Comparison of ENCODE assay signal across 10 mouse cellular contexts in genomic region chr4:153017816-153018137, GRCm38 (mm10).
DNase-seq lines count a peak whose midpoint lies in the region; ATAC-seq and TF ChIP-seq lines count a peak whose summit lies in the region.
"Had no signal": no experiment of that assay in that cellular context is flagged by ENCODE, and none has a peak within 500 bp of the region (broad histone marks: within the 10 kb centered on the region; RNA-seq: fewer than 3 reads in every experiment).

No protein-coding gene starts in this region.

- peak; percentile 33; the same call in 1 of the 2 replicates for ATAC-seq in forebrain, embryonic 11.5 days (replicated peaks; ENCODE audit: low FRiP score)
- ATAC-seq in forebrain, embryonic 13.5 days = no peak
- ATAC-seq in midbrain, embryonic 11.5 days (ENCODE audit: low FRiP score) = no peak

- no peak overlapping the region for H3K27ac ChIP-seq in forebrain, embryonic 11.5 days (ENCODE audit: low read depth, low read length)
- peak overlapping the region; percentile 84 for H3K27ac ChIP-seq in forebrain, embryonic 13.5 days
- H3K27ac ChIP-seq in midbrain, embryonic 11.5 days (ENCODE audit: low read depth, low read length) = peak overlapping the region; percentile 7; the same call in 1 of the 2 replicates
- H3K27ac ChIP-seq in cerebellum, adult 2 months (ENCODE audit: insufficient read depth, low read length) = no peak overlapping the region
- H3K27ac ChIP-seq: limb, embryonic 12.5 days had no signal

- no peak overlapping the region for H3K9ac ChIP-seq in forebrain, embryonic 11.5 days (ENCODE audit: low read length)
- H3K9ac ChIP-seq in forebrain, embryonic 13.5 days = peak overlapping the region; percentile 3; the same call in 1 of the 2 replicates
- no peak overlapping the region for H3K9ac ChIP-seq in midbrain, embryonic 11.5 days (ENCODE audit: low read length)
- H3K9ac ChIP-seq: limb, embryonic 12.5 days; lung, embryonic 14.5 days had no signal

- H3K27me3 ChIP-seq in forebrain, embryonic 11.5 days (ENCODE audit: control insufficient read depth, insufficient read depth, low read length) = no peaks in the 10 kb centered on the region
- no peaks in the 10 kb centered on the region for H3K27me3 ChIP-seq in forebrain, embryonic 13.5 days
- no peaks in the 10 kb centered on the region for H3K27me3 ChIP-seq in midbrain, embryonic 11.5 days (ENCODE audit: control insufficient read depth, insufficient read depth, low read length)
- H3K27me3 ChIP-seq in cerebellum, adult 2 months (ENCODE audit: control insufficient read depth, insufficient read depth, low read length) = no peaks in the 10 kb centered on the region
- H3K27me3 ChIP-seq: limb, embryonic 12.5 days had no signal

- no peak for TF ChIP-seq POLR2A in cerebellum, adult 2 months (IDR thresholded peaks at IDR 0.05; ENCODE audit: borderline replicate concordance, insufficient read depth, low read length)

- TF ChIP-seq CTCF in cerebellum, adult 2 months (IDR thresholded peaks at IDR 0.05; ENCODE audit: borderline replicate concordance, insufficient read depth, low read depth, low read length) = no peak

- peaks cover 4% of the 10 kb centered on the region; the same call in 1 of the 2 replicates for H3K4me1 ChIP-seq in forebrain, embryonic 11.5 days (replicated peaks; ENCODE audit: control insufficient read depth, insufficient read depth, low read length)
- H3K4me1 ChIP-seq in forebrain, embryonic 13.5 days = peaks cover 19% of the 10 kb centered on the region
- peaks cover 7% of the 10 kb centered on the region for H3K4me1 ChIP-seq in midbrain, embryonic 11.5 days (ENCODE audit: control insufficient read depth, insufficient read depth, low read length)
- no peaks in the 10 kb centered on the region for H3K4me1 ChIP-seq in cerebellum, adult 2 months (ENCODE audit: control insufficient read depth, insufficient read depth, low read length)
- H3K4me1 ChIP-seq: limb, embryonic 12.5 days had no signal

- DNase-seq in forebrain, embryonic 11.5 days (ENCODE audit: low spot score) = no peak
- peak; percentile 38 for DNase-seq in kidney, adult 18-20 months
- no peak for DNase-seq in midbrain, embryonic 11.5 days (ENCODE audit: low spot score, missing footprints)
- no peak for DNase-seq in thymus, postnatal 0 days (ENCODE audit: low spot score)
- DNase-seq in cerebellum, adult 2 months = no peak
- no peak for DNase-seq in cerebellum, postnatal 14 days
- DNase-seq: adrenal gland, adult 8-10 months; lung, embryonic 14.5 days had no signal

- no peak overlapping the region for H3K4me3 ChIP-seq in forebrain, embryonic 11.5 days (ENCODE audit: low read depth, low read length)
- H3K4me3 ChIP-seq in forebrain, embryonic 13.5 days = no peak overlapping the region
- no peak overlapping the region for H3K4me3 ChIP-seq in midbrain, embryonic 11.5 days (ENCODE audit: low read depth, low read length)
- H3K4me3 ChIP-seq in cerebellum, adult 2 months (replicated peaks; ENCODE audit: insufficient read depth, low read depth, low read length) = no peak overlapping the region
- H3K4me3 ChIP-seq: limb, embryonic 12.5 days had no signal

- WGBS in forebrain, embryonic 11.5 days = 70% methylated on average over 2 of the region's 2 CpGs
- WGBS in forebrain, embryonic 13.5 days = 31% methylated on average over 2 of the region's 2 CpGs
- WGBS in midbrain, embryonic 11.5 days = 77% methylated on average over 2 of the region's 2 CpGs
- WGBS in cerebellum, adult 2 months = 91% methylated on average over 2 of the region's 2 CpGs

- H3K9me3 ChIP-seq in forebrain, embryonic 11.5 days (ENCODE audit: control insufficient read depth, low read length) = no peaks in the 10 kb centered on the region
- H3K9me3 ChIP-seq in forebrain, embryonic 13.5 days (replicated peaks) = no peaks in the 10 kb centered on the region
- H3K9me3 ChIP-seq in midbrain, embryonic 11.5 days (ENCODE audit: control insufficient read depth, low read length) = no peaks in the 10 kb centered on the region
- H3K9me3 ChIP-seq: limb, embryonic 12.5 days had no signal

- H3K36me3 ChIP-seq in forebrain, embryonic 11.5 days (ENCODE audit: control insufficient read depth, insufficient read depth, low read length) = no peaks in the 10 kb centered on the region
- no peaks in the 10 kb centered on the region for H3K36me3 ChIP-seq in forebrain, embryonic 13.5 days (ENCODE audit: poor library complexity, severe bottlenecking)
- H3K36me3 ChIP-seq in midbrain, embryonic 11.5 days (ENCODE audit: control insufficient read depth, insufficient read depth, low read length) = no peaks in the 10 kb centered on the region
- H3K36me3 ChIP-seq: limb, embryonic 12.5 days had no signal

- H3K4me2 ChIP-seq in forebrain, embryonic 11.5 days (ENCODE audit: low read depth, low read length, severe bottlenecking) = no peak overlapping the region
- H3K4me2 ChIP-seq in forebrain, embryonic 13.5 days = peak overlapping the region; percentile 49
- no peak overlapping the region for H3K4me2 ChIP-seq in midbrain, embryonic 11.5 days

Comparison
In these comparisons a context has a peak if more than half of its experiments do, and no peak if none do; other contexts are left out.
1. H3K27ac ChIP-seq: peak in forebrain, embryonic 13.5 days (single experiment) and midbrain, embryonic 11.5 days (single experiment); none in forebrain, embryonic 11.5 days (single experiment) and cerebellum, adult 2 months (single experiment).